Mouse (Mus musculus): ENCODE data around the gene Nipal4. TPM values are rescaled to one million over a fixed set of nuclear protein-coding genes. Genes with fewer than 3 reads are reported as not detected.
"Not testable (repeated sequence)": the region's sequence is repeated elsewhere in the genome, so short reads cannot be mapped to it uniquely, and the experiment has no call there.

The Nipal4 gene
- 1 to 10 TPM; 2.1 to 2.6 (median 2.2) TPM for total RNA-seq (2022)

GRCm38 (mm10) chr11:46165866-46166585 is at the start of gene Nipal4:
Nipal4 (minus strand) TSS chr11:46166508.
- DNase-seq (ENCODE audit: low spot score in 2 of 2), result no peak

- DNase-seq (ENCODE audit: low spot score in 2 of 2), result peak in 1 of 2 experiments; percentile 57
Measured at GRCm38 (mm10) chr11:46215354-46215753, 49.0 kb upstream of the Nipal4 start.

GRCm38 (mm10) chr11:46214368-46215230 is 48.3 kb upstream of the Nipal4 start:
- DNase-seq (ENCODE audit: low spot score in 2 of 2), result no peak

- no peak for DNase-seq (ENCODE audit: low spot score in 2 of 2)
Measured at GRCm38 (mm10) chr11:46213844-46214243, 47.5 kb upstream of the Nipal4 start.

GRCm38 (mm10) chr11:46211858-46212257 is 45.5 kb upstream of the Nipal4 start:
- no peak for DNase-seq (ENCODE audit: low spot score in 2 of 2)

- peak in 1 of 2 experiments; percentile 41 for DNase-seq (ENCODE audit: low spot score in 2 of 2)
Measured at GRCm38 (mm10) chr11:46209884-46210283, 43.6 kb upstream of the Nipal4 start.

GRCm38 (mm10) chr11:46205639-46206409 is 39.5 kb upstream of the Nipal4 start:
- no peak for DNase-seq (ENCODE audit: low spot score in 2 of 2)

GRCm38 (mm10) chr11:46204841-46205240 is 38.5 kb upstream of the Nipal4 start:
- DNase-seq (ENCODE audit: low spot score in 2 of 2), result no peak

GRCm38 (mm10) chr11:46202547-46202887 is 36.2 kb upstream of the Nipal4 start:
- DNase-seq (ENCODE audit: low spot score in 2 of 2), result no peak

- peak; percentile 66 to 76 for DNase-seq (ENCODE audit: low spot score in 2 of 2)
Measured at GRCm38 (mm10) chr11:46201636-46202546, 35.6 kb upstream of the Nipal4 start.

- DNase-seq (ENCODE audit: low spot score in 2 of 2), result no peak
Measured at GRCm38 (mm10) chr11:46200664-46201063, 34.4 kb upstream of the Nipal4 start.

GRCm38 (mm10) chr11:46194175-46194574 is 27.9 kb upstream of the Nipal4 start:
- no peak for DNase-seq (ENCODE audit: low spot score in 2 of 2)

GRCm38 (mm10) chr11:46188283-46188682 is 22.0 kb upstream of the Nipal4 start:
- DNase-seq (ENCODE audit: low spot score in 2 of 2), result no peak

GRCm38 (mm10) chr11:46185486-46185885 is 19.2 kb upstream of the Nipal4 start:
- DNase-seq (ENCODE audit: low spot score in 2 of 2), result no peak

- no peak for DNase-seq (ENCODE audit: low spot score in 2 of 2)
Measured at GRCm38 (mm10) chr11:46184946-46185345, 18.6 kb upstream of the Nipal4 start.

GRCm38 (mm10) chr11:46182031-46182430 is 15.7 kb upstream of the Nipal4 start:
- not testable (repeated sequence) for DNase-seq (ENCODE audit: low spot score in 2 of 2)

- no peak for DNase-seq (ENCODE audit: low spot score in 2 of 2)
Measured at GRCm38 (mm10) chr11:46177246-46178043, 11.1 kb upstream of the Nipal4 start.

GRCm38 (mm10) chr11:46176155-46176554 is 9.8 kb upstream of the Nipal4 start:
- DNase-seq (ENCODE audit: low spot score in 2 of 2), result no peak

- DNase-seq (ENCODE audit: low spot score in 2 of 2), result no peak
Measured at GRCm38 (mm10) chr11:46172128-46172527, 5.8 kb upstream of the Nipal4 start.

- DNase-seq (ENCODE audit: low spot score in 2 of 2), result peak; percentile 28 to 59
Measured at GRCm38 (mm10) chr11:46169908-46170307, 3.6 kb upstream of the Nipal4 start.

Measured in layer of hippocampus, adult 8-10 months (tissue).